Mouse (Mus musculus): ENCODE measurements around the gene Timmdc1. TPM values are rescaled to one million over a fixed set of nuclear protein-coding genes. Genes with fewer than 3 reads are reported as not detected.

Timmdc1 gene
- polyA plus RNA-seq, 1 experiment from 2014 or later = 21.5 TPM

GRCm38 (mm10) chr16:38467091-38467916, 55.2 kb downstream of the Timmdc1 start:
- no peaks in the 10 kb centered on the region for H3K36me3 ChIP-seq (replicated peaks; ENCODE audit: control insufficient read depth, insufficient read depth, low read depth, low read length)
- H3K27ac ChIP-seq (replicated peaks; ENCODE audit: low read depth, low read length) = no peak overlapping the region
- ATAC-seq (replicated peaks; ENCODE audit: insufficient number of reproducible peaks, low FRiP score, low TSS enrichment, low read depth) (no peak), DNase-seq (ENCODE audit: low spot score) (no peak)
- WGBS = 85% methylated on average over 13 of the region's 13 CpGs
- H3K9ac ChIP-seq (replicated peaks; ENCODE audit: low read length) = no peak overlapping the region
- no peak overlapping the region for H3K4me3 ChIP-seq (ENCODE audit: low read depth, low read length)
- no peaks in the 10 kb centered on the region for H3K9me3 ChIP-seq (replicated peaks; ENCODE audit: control insufficient read depth, low read length)
- H3K4me2 ChIP-seq (ENCODE audit: low read depth, low read length) = no peak overlapping the region
- no peaks in the 10 kb centered on the region for H3K27me3 ChIP-seq (ENCODE audit: control insufficient read depth, insufficient read depth, low read length)
- H3K4me1 ChIP-seq (ENCODE audit: control insufficient read depth, insufficient read depth, low read length) = no peaks in the 10 kb centered on the region

GRCm38 (mm10) chr16:38466089-38466488, 56.4 kb downstream of the Timmdc1 start:
- no peak for DNase-seq (ENCODE audit: low spot score)
- H3K36me3 ChIP-seq (replicated peaks; ENCODE audit: control insufficient read depth, insufficient read depth, low read depth, low read length) = no peaks in the 10 kb centered on the region
- WGBS = 77% methylated on average over 4 of the region's 4 CpGs
- H3K27ac ChIP-seq (replicated peaks; ENCODE audit: low read depth, low read length) = no peak overlapping the region
- no peak overlapping the region for H3K9ac ChIP-seq (replicated peaks; ENCODE audit: low read length)
- no peaks in the 10 kb centered on the region for H3K9me3 ChIP-seq (replicated peaks; ENCODE audit: control insufficient read depth, low read length)
- H3K27me3 ChIP-seq (ENCODE audit: control insufficient read depth, insufficient read depth, low read length) = no peaks in the 10 kb centered on the region
- H3K4me1 ChIP-seq (ENCODE audit: control insufficient read depth, insufficient read depth, low read length) = no peaks in the 10 kb centered on the region
- no peak overlapping the region for H3K4me2 ChIP-seq (ENCODE audit: low read depth, low read length)
- H3K4me3 ChIP-seq (ENCODE audit: low read depth, low read length) = no peak overlapping the region
- no peak for ATAC-seq (replicated peaks; ENCODE audit: insufficient number of reproducible peaks, low FRiP score, low TSS enrichment, low read depth)

GRCm38 (mm10) chr16:38463305-38463704, 59.2 kb downstream of the Timmdc1 start:
- Histone ChIP-seq H3K27ac (replicated peaks; ENCODE audit: low read depth, low read length) (no peak overlapping the region), H3K4me1 (ENCODE audit: control insufficient read depth, insufficient read depth, low read length) (no peaks in the 10 kb centered on the region), H3K4me3 (ENCODE audit: low read depth, low read length) (no peak overlapping the region), H3K9ac (replicated peaks; ENCODE audit: low read length) (no peak overlapping the region), H3K9me3 (replicated peaks; ENCODE audit: control insufficient read depth, low read length) (no peaks in the 10 kb centered on the region), H3K4me2 (ENCODE audit: low read depth, low read length) (no peak overlapping the region), H3K36me3 (replicated peaks; ENCODE audit: control insufficient read depth, insufficient read depth, low read depth, low read length) (no peaks in the 10 kb centered on the region), H3K27me3 (ENCODE audit: control insufficient read depth, insufficient read depth, low read length) (no peaks in the 10 kb centered on the region)
- 89% methylated on average over 5 of the region's 5 CpGs for WGBS
- DNase-seq (ENCODE audit: low spot score) = no peak
- ATAC-seq (replicated peaks; ENCODE audit: insufficient number of reproducible peaks, low FRiP score, low TSS enrichment, low read depth) = no peak

- H3K27me3 ChIP-seq (ENCODE audit: control insufficient read depth, insufficient read depth, low read length) = no peaks in the 10 kb centered on the region
- ATAC-seq (replicated peaks; ENCODE audit: insufficient number of reproducible peaks, low FRiP score, low TSS enrichment, low read depth) (no peak), DNase-seq (ENCODE audit: low spot score) (no peak)
- no peak overlapping the region for H3K4me2 ChIP-seq (ENCODE audit: low read depth, low read length)
- no peak overlapping the region for H3K9ac ChIP-seq (replicated peaks; ENCODE audit: low read length)
- H3K9me3 ChIP-seq (replicated peaks; ENCODE audit: control insufficient read depth, low read length) = no peaks in the 10 kb centered on the region
- H3K4me3 ChIP-seq (ENCODE audit: low read depth, low read length) = no peak overlapping the region
- no peaks in the 10 kb centered on the region for H3K4me1 ChIP-seq (ENCODE audit: control insufficient read depth, insufficient read depth, low read length)
- no peaks in the 10 kb centered on the region for H3K36me3 ChIP-seq (replicated peaks; ENCODE audit: control insufficient read depth, insufficient read depth, low read depth, low read length)
- no peak overlapping the region for H3K27ac ChIP-seq (replicated peaks; ENCODE audit: low read depth, low read length)
- WGBS = 82% methylated on average over 7 of the region's 7 CpGs
Observed at GRCm38 (mm10) chr16:38462161-38462560, 60.3 kb downstream of the Timmdc1 start.

- Histone ChIP-seq H3K4me2 (ENCODE audit: low read depth, low read length) (no peak overlapping the region), H3K27ac (replicated peaks; ENCODE audit: low read depth, low read length) (no peak overlapping the region)
Observed at GRCm38 (mm10) chr16:38461749-38462148, 60.7 kb downstream of the Timmdc1 start.

GRCm38 (mm10) chr16:38459990-38460389, 62.5 kb downstream of the Timmdc1 start:
- H3K27ac ChIP-seq (replicated peaks; ENCODE audit: low read depth, low read length) = no peak overlapping the region
- H3K36me3 ChIP-seq (replicated peaks; ENCODE audit: control insufficient read depth, insufficient read depth, low read depth, low read length) = no peaks in the 10 kb centered on the region
- no peaks in the 10 kb centered on the region for H3K27me3 ChIP-seq (ENCODE audit: control insufficient read depth, insufficient read depth, low read length)
- H3K4me3 ChIP-seq (ENCODE audit: low read depth, low read length) = no peak overlapping the region
- H3K4me1 ChIP-seq (ENCODE audit: control insufficient read depth, insufficient read depth, low read length) = no peaks in the 10 kb centered on the region
- no peak overlapping the region for H3K4me2 ChIP-seq (ENCODE audit: low read depth, low read length)
- DNase-seq (ENCODE audit: low spot score) (no peak), ATAC-seq (replicated peaks; ENCODE audit: insufficient number of reproducible peaks, low FRiP score, low TSS enrichment, low read depth) (no peak)
- 92% methylated on average over 4 of the region's 4 CpGs for WGBS
- H3K9ac ChIP-seq (replicated peaks; ENCODE audit: low read length) = no peak overlapping the region
- no peaks in the 10 kb centered on the region for H3K9me3 ChIP-seq (replicated peaks; ENCODE audit: control insufficient read depth, low read length)

More at GRCm38 (mm10) chr16:38461749-38462148, 60.7 kb downstream of the Timmdc1 start:
- ATAC-seq (replicated peaks; ENCODE audit: insufficient number of reproducible peaks, low FRiP score, low TSS enrichment, low read depth) (no peak), DNase-seq (ENCODE audit: low spot score) (no peak)
- Histone ChIP-seq H3K27me3 (ENCODE audit: control insufficient read depth, insufficient read depth, low read length) (no peaks in the 10 kb centered on the region), H3K9me3 (replicated peaks; ENCODE audit: control insufficient read depth, low read length) (no peaks in the 10 kb centered on the region), H3K36me3 (replicated peaks; ENCODE audit: control insufficient read depth, insufficient read depth, low read depth, low read length) (no peaks in the 10 kb centered on the region), H3K9ac (replicated peaks; ENCODE audit: low read length) (no peak overlapping the region), H3K4me3 (ENCODE audit: low read depth, low read length) (no peak overlapping the region), H3K4me1 (ENCODE audit: control insufficient read depth, insufficient read depth, low read length) (no peaks in the 10 kb centered on the region)
- WGBS = 89% methylated on average over 8 of the region's 8 CpGs

GRCm38 (mm10) chr16:38458600-38459280, 63.7 kb downstream of the Timmdc1 start:
- 66% methylated on average over 6 of the region's 6 CpGs for WGBS
- no peak for DNase-seq (ENCODE audit: low spot score)

More at GRCm38 (mm10) chr16:38458600-38459280, 63.7 kb downstream of the Timmdc1 start:
- H3K36me3 ChIP-seq (replicated peaks; ENCODE audit: control insufficient read depth, insufficient read depth, low read depth, low read length) = no peaks in the 10 kb centered on the region
- no peaks in the 10 kb centered on the region for H3K9me3 ChIP-seq (replicated peaks; ENCODE audit: control insufficient read depth, low read length)
- no peaks in the 10 kb centered on the region for H3K27me3 ChIP-seq (ENCODE audit: control insufficient read depth, insufficient read depth, low read length)
- no peak overlapping the region for H3K9ac ChIP-seq (replicated peaks; ENCODE audit: low read length)
- H3K4me2 ChIP-seq (ENCODE audit: low read depth, low read length) = no peak overlapping the region
- no peak for ATAC-seq (replicated peaks; ENCODE audit: insufficient number of reproducible peaks, low FRiP score, low TSS enrichment, low read depth)
- H3K27ac ChIP-seq (replicated peaks; ENCODE audit: low read depth, low read length) = no peak overlapping the region
- H3K4me3 ChIP-seq (ENCODE audit: low read depth, low read length) = no peak overlapping the region
- H3K4me1 ChIP-seq (ENCODE audit: control insufficient read depth, insufficient read depth, low read length) = no peaks in the 10 kb centered on the region
